Mouse (Mus musculus): Measurements from ENCODE around the gene Susd4. TPM values are rescaled to one million over a fixed set of nuclear protein-coding genes. Genes with fewer than 3 reads are reported as not detected.

The Susd4 gene
- total RNA-seq, 2 experiments from 2014 or later = 4.1 to 5.2 TPM

- DNase-seq (ENCODE audit: low spot score in 2 of 2) = no peak
Observed at GRCm38 (mm10) chr1:182784784-182785183, 21.1 kb downstream of the Susd4 start.

GRCm38 (mm10) chr1:182785504-182785903 lies 21.8 kb downstream of the Susd4 start:
- DNase-seq (ENCODE audit: low spot score in 2 of 2) = no peak

GRCm38 (mm10) chr1:182787030-182787429 lies 23.4 kb downstream of the Susd4 start:
- DNase-seq (ENCODE audit: low spot score in 2 of 2) = no peak

GRCm38 (mm10) chr1:182788896-182789295 lies 25.2 kb downstream of the Susd4 start:
- DNase-seq (ENCODE audit: low spot score in 2 of 2) = no peak

GRCm38 (mm10) chr1:182792521-182793071 lies 28.9 kb downstream of the Susd4 start:
- DNase-seq (ENCODE audit: low spot score in 2 of 2) = peak; percentile 34 to 54

- no peak for DNase-seq (ENCODE audit: low spot score in 2 of 2)
Observed at GRCm38 (mm10) chr1:182794221-182794620, 30.6 kb downstream of the Susd4 start.

- no peak for DNase-seq (ENCODE audit: low spot score in 2 of 2)
Observed at GRCm38 (mm10) chr1:182794628-182795027, 31.0 kb downstream of the Susd4 start.

- DNase-seq (ENCODE audit: low spot score in 2 of 2) = no peak
Observed at GRCm38 (mm10) chr1:182797048-182797447, 33.4 kb downstream of the Susd4 start.

GRCm38 (mm10) chr1:182801590-182801989 lies 37.9 kb downstream of the Susd4 start:
- DNase-seq (ENCODE audit: low spot score in 2 of 2) = no peak

GRCm38 (mm10) chr1:182802891-182803290 lies 39.2 kb downstream of the Susd4 start:
- no peak for DNase-seq (ENCODE audit: low spot score in 2 of 2)

- no peak for DNase-seq (ENCODE audit: low spot score in 2 of 2)
Observed at GRCm38 (mm10) chr1:182813991-182814390, 50.3 kb downstream of the Susd4 start.

GRCm38 (mm10) chr1:182814566-182814965 lies 50.9 kb downstream of the Susd4 start:
- no peak for DNase-seq (ENCODE audit: low spot score in 2 of 2)

GRCm38 (mm10) chr1:182817106-182817505 lies 53.4 kb downstream of the Susd4 start:
- DNase-seq (ENCODE audit: low spot score in 2 of 2) = no peak

- no peak for DNase-seq (ENCODE audit: low spot score in 2 of 2)
Observed at GRCm38 (mm10) chr1:182817624-182818023, 54.0 kb downstream of the Susd4 start.

- DNase-seq (ENCODE audit: low spot score in 2 of 2) = no peak
Observed at GRCm38 (mm10) chr1:182818931-182819330, 55.3 kb downstream of the Susd4 start.

GRCm38 (mm10) chr1:182822729-182823128 lies 59.1 kb downstream of the Susd4 start:
- DNase-seq (ENCODE audit: low spot score in 2 of 2) = no peak

GRCm38 (mm10) chr1:182823723-182824421 lies 60.2 kb downstream of the Susd4 start:
- DNase-seq (ENCODE audit: low spot score in 2 of 2) = no peak

- no peak for DNase-seq (ENCODE audit: low spot score in 2 of 2)
Observed at GRCm38 (mm10) chr1:182826557-182826956, 62.9 kb downstream of the Susd4 start.

GRCm38 (mm10) chr1:182838061-182838460 lies 74.4 kb downstream of the Susd4 start:
- no peak for DNase-seq (ENCODE audit: low spot score in 2 of 2)

- no peak for DNase-seq (ENCODE audit: low spot score in 2 of 2)
Observed at GRCm38 (mm10) chr1:182839332-182839929, 75.8 kb downstream of the Susd4 start.

GRCm38 (mm10) chr1:182840011-182840410 lies 76.4 kb downstream of the Susd4 start:
- no peak for DNase-seq (ENCODE audit: low spot score in 2 of 2)

GRCm38 (mm10) chr1:182840606-182841005 lies 76.9 kb downstream of the Susd4 start:
- no peak for DNase-seq (ENCODE audit: low spot score in 2 of 2)

- no peak for DNase-seq (ENCODE audit: low spot score in 2 of 2)
Observed at GRCm38 (mm10) chr1:182849556-182849955, 85.9 kb downstream of the Susd4 start.

Measured in adrenal gland, adult 18-20 months (tissue).